Comparison of ENCODE assay signal across 16 mouse cellular contexts in the genomic region with DNA sequence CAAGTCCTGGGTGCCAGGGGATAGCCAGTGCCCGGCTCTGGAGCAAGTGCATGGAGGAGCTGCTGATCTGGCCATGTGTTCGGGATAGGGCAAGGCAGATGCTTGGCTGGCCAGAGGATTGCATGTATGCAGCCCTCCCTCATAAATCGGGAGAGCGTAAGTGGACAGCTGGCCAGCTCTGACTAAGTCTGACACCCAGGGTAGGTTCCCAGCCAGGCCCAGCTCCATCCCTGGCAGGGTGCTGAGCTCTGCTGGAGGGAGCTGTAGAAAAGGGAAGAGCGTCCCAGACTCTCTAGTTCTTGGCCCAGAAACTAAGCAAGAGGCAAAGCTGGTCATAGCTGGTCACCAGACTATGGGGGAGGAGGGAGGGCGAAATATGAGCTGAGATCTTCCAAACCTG. TPM values are rescaled to one million over a fixed set of nuclear protein-coding genes. Genes with fewer than 3 reads are reported as not detected.
DNase-seq lines count a peak whose midpoint lies in the region; ATAC-seq and TF ChIP-seq lines count a peak whose summit lies in the region.
"Had no signal": no experiment of that assay in that cellular context is flagged by ENCODE, and none has a peak within 500 bp of the region (broad histone marks: within the 10 kb centered on the region; RNA-seq: fewer than 3 reads in every experiment).

No protein-coding gene starts in this region.

- H3K9me3 ChIP-seq in heart, postnatal 0 days (replicated peaks; ENCODE audit: control insufficient read depth, low read length) = no peaks in the 10 kb centered on the region
- no peaks in the 10 kb centered on the region for H3K9me3 ChIP-seq in heart, embryonic 10.5 days
- H3K9me3 ChIP-seq in embryonic facial prominence, embryonic 15.5 days (replicated peaks) = no peaks in the 10 kb centered on the region
- no peaks in the 10 kb centered on the region for H3K9me3 ChIP-seq in limb, embryonic 15.5 days
- H3K9me3 ChIP-seq: embryonic facial prominence, embryonic 12.5 days; forebrain, embryonic 15.5 days; kidney, embryonic 15.5 days had no signal

- H3K27me3 ChIP-seq in heart, postnatal 0 days (ENCODE audit: control insufficient read depth, insufficient read depth, low read length) = no peaks in the 10 kb centered on the region
- H3K27me3 ChIP-seq in heart, embryonic 10.5 days (ENCODE audit: insufficient read depth, poor library complexity, severe bottlenecking) = peaks cover 20% of the 10 kb centered on the region; the same call in 1 of the 2 replicates
- no peaks in the 10 kb centered on the region for H3K27me3 ChIP-seq in embryonic facial prominence, embryonic 15.5 days
- no peaks in the 10 kb centered on the region for H3K27me3 ChIP-seq in limb, embryonic 15.5 days
- H3K27me3 ChIP-seq: embryonic facial prominence, embryonic 12.5 days; forebrain, embryonic 15.5 days; kidney, embryonic 15.5 days had no signal

- no peak for TF ChIP-seq EP300 in heart, postnatal 0 days (IDR thresholded peaks at IDR 0.05; ENCODE audit: low read depth)

- H3K4me3 ChIP-seq in heart, postnatal 0 days (ENCODE audit: low read depth, low read length) = no peak overlapping the region
- no peak overlapping the region for H3K4me3 ChIP-seq in heart, embryonic 10.5 days
- no peak overlapping the region for H3K4me3 ChIP-seq in embryonic facial prominence, embryonic 15.5 days (replicated peaks)
- no peak overlapping the region for H3K4me3 ChIP-seq in limb, embryonic 15.5 days
- H3K4me3 ChIP-seq: embryonic facial prominence, embryonic 12.5 days; forebrain, embryonic 15.5 days; kidney, embryonic 15.5 days had no signal

- H3K4me2 ChIP-seq in heart, postnatal 0 days (ENCODE audit: low read depth, low read length) = no peak overlapping the region
- no peak overlapping the region for H3K4me2 ChIP-seq in embryonic facial prominence, embryonic 15.5 days (replicated peaks)
- no peak overlapping the region for H3K4me2 ChIP-seq in limb, embryonic 15.5 days
- H3K4me2 ChIP-seq: embryonic facial prominence, embryonic 12.5 days; forebrain, embryonic 15.5 days; kidney, embryonic 15.5 days had no signal

- peaks cover 15% of the 10 kb centered on the region for H3K4me1 ChIP-seq in heart, postnatal 0 days (ENCODE audit: control insufficient read depth, insufficient read depth)
- H3K4me1 ChIP-seq in heart, embryonic 10.5 days = peaks cover 38% of the 10 kb centered on the region
- H3K4me1 ChIP-seq in embryonic facial prominence, embryonic 15.5 days = peaks cover 70% of the 10 kb centered on the region
- H3K4me1 ChIP-seq in limb, embryonic 15.5 days = peaks cover 58% of the 10 kb centered on the region

- no peak for DNase-seq in heart, postnatal 0 days (ENCODE audit: low spot score)
- DNase-seq in heart, embryonic 10.5 days (ENCODE audit: low spot score) = no peak
- peak; percentile 70 for DNase-seq in NIH3T3 (ENCODE audit: low read depth)
- DNase-seq in cerebellum, postnatal 36 days = no peak
- no peak for DNase-seq in cerebellum, postnatal 4 days (ENCODE audit: low spot score in 2 of 2)
- DNase-seq in cerebellum, adult 8-10 months = no peak
- DNase-seq: cerebellum, postnatal 10 days; right cerebral cortex, postnatal 25 days; thymus, postnatal 4 days had no signal

- ATAC-seq in heart, postnatal 0 days (ENCODE audit: insufficient read depth, low read depth) = no peak
- peak; percentile 7; the same call in 1 of the 2 replicates for ATAC-seq in embryonic facial prominence, embryonic 15.5 days (ENCODE audit: insufficient number of reproducible peaks, low FRiP score, low TSS enrichment, low read depth)
- no peak for ATAC-seq in limb, embryonic 15.5 days (ENCODE audit: insufficient number of reproducible peaks, low FRiP score, low TSS enrichment, low read depth)
- ATAC-seq: forebrain, embryonic 15.5 days; hindbrain, embryonic 16.5 days; midbrain, embryonic 16.5 days had no signal

- TF ChIP-seq CTCF in heart, postnatal 0 days (IDR thresholded peaks at IDR 0.05; ENCODE audit: low read depth) = no peak

- no peaks in the 10 kb centered on the region for H3K36me3 ChIP-seq in heart, postnatal 0 days (replicated peaks; ENCODE audit: control insufficient read depth, insufficient read depth, low read length)
- H3K36me3 ChIP-seq in heart, embryonic 10.5 days = no peaks in the 10 kb centered on the region
- no peaks in the 10 kb centered on the region for H3K36me3 ChIP-seq in embryonic facial prominence, embryonic 15.5 days
- H3K36me3 ChIP-seq in limb, embryonic 15.5 days = no peaks in the 10 kb centered on the region
- H3K36me3 ChIP-seq: embryonic facial prominence, embryonic 12.5 days; forebrain, embryonic 15.5 days; kidney, embryonic 15.5 days had no signal

- H3K27ac ChIP-seq in heart, postnatal 0 days (ENCODE audit: low read depth) = 0 out of 2 replicates have a peak overlapping the region, but pooled peaks have one; percentile 2
- no peak overlapping the region for H3K27ac ChIP-seq in heart, embryonic 10.5 days
- peak overlapping the region; percentile 79 for H3K27ac ChIP-seq in embryonic facial prominence, embryonic 15.5 days (replicated peaks)
- H3K27ac ChIP-seq in limb, embryonic 15.5 days = peak overlapping the region; percentile 68
- H3K27ac ChIP-seq: embryonic facial prominence, embryonic 12.5 days; forebrain, embryonic 15.5 days; kidney, embryonic 15.5 days had no signal

- 72% methylated on average over 6 of the region's 6 CpGs for WGBS in heart, postnatal 0 days
- WGBS in heart, embryonic 10.5 days = 52% methylated on average over 6 of the region's 6 CpGs
- WGBS in embryonic facial prominence, embryonic 15.5 days = 77% methylated on average over 6 of the region's 6 CpGs
- WGBS in limb, embryonic 15.5 days = 53% methylated on average over 6 of the region's 6 CpGs

- H3K9ac ChIP-seq in heart, postnatal 0 days (replicated peaks; ENCODE audit: low read depth, low read length) = no peak overlapping the region
- no peak overlapping the region for H3K9ac ChIP-seq in embryonic facial prominence, embryonic 15.5 days
- no peak overlapping the region for H3K9ac ChIP-seq in limb, embryonic 15.5 days
- H3K9ac ChIP-seq: forebrain, embryonic 15.5 days; kidney, embryonic 15.5 days had no signal

RNA-seq across cellular contexts. Expression of a gene that starts 38.5 kb away (rescaled TPM):
- 53.3 and 79.8 TPM in 2 replicates for total RNA-seq in heart, postnatal 0 days (2014; rRNA removed; ENCODE audit: low replicate concordance)
- 11.6 and 12.9 TPM in 2 replicates for polyA plus RNA-seq in heart, postnatal 0 days (2015; fragmentation: Nextera tagmentation; extraction: Ambion mirVana)
- 8.7 and 13.5 TPM in 2 replicates for polyA plus RNA-seq in heart, embryonic 10.5 days (2016; fragmentation: Nextera tagmentation; extraction: Ambion mirVana)
- 146 and 154 TPM in 2 replicates for polyA plus RNA-seq in embryonic facial prominence, embryonic 15.5 days (2015; fragmentation: Nextera tagmentation; extraction: Ambion mirVana)
- polyA plus RNA-seq in limb, embryonic 15.5 days (2015; fragmentation: Nextera tagmentation; extraction: Ambion mirVana) = 104 and 110 TPM in 2 replicates

RNA-seq across cellular contexts. Expression of a gene that starts 48.6 kb away (rescaled TPM):
- total RNA-seq in heart, postnatal 0 days (2014; rRNA removed; ENCODE audit: low replicate concordance) = 116 and 146 TPM in 2 replicates
- polyA plus RNA-seq in heart, postnatal 0 days (2015; fragmentation: Nextera tagmentation; extraction: Ambion mirVana) = 123 and 131 TPM in 2 replicates
- polyA plus RNA-seq in heart, embryonic 10.5 days (2016; fragmentation: Nextera tagmentation; extraction: Ambion mirVana) = 125 and 140 TPM in 2 replicates
- polyA plus RNA-seq in embryonic facial prominence, embryonic 15.5 days (2015; fragmentation: Nextera tagmentation; extraction: Ambion mirVana) = 154 and 159 TPM in 2 replicates
- 149 and 157 TPM in 2 replicates for polyA plus RNA-seq in limb, embryonic 15.5 days (2015; fragmentation: Nextera tagmentation; extraction: Ambion mirVana)
